Mouse (Mus musculus) embryonic facial prominence, embryonic 15.5 days (tissue): Measurements from ENCODE around the gene Lrrc51. TPM values are rescaled to one million over a fixed set of nuclear protein-coding genes. Genes with fewer than 3 reads are reported as not detected.

Experiments used
- ATAC-seq: fragments of 200-750 bp; cut with Nextera tagmentation; 2 replicates; pipeline ENCODE4 v1.8.0; 2017; ENCODE audit warnings: low read depth, moderate TSS enrichment; ENCODE audit not compliant: insufficient number of reproducible peaks, low FRiP score, low TSS enrichment
- H3K27ac ChIP-seq: fragments of 300-500 bp; sonication (generic); replicated peaks from 2 replicates; pipeline ENCODE4 v1.5.1; 2015; ENCODE audit warnings: mild to moderate bottlenecking, inconsistent platforms
- H3K27me3 ChIP-seq: fragments of 300-500 bp; sonication (generic); 2 replicates; pipeline ENCODE4 v1.6.1; 2015; ENCODE audit warnings: inconsistent platforms
- H3K36me3 ChIP-seq: fragments of 300-500 bp; sonication (generic); 2 replicates; pipeline ENCODE4 v1.6.1; 2015; ENCODE audit warnings: mild to moderate bottlenecking, inconsistent platforms
- H3K4me1 ChIP-seq: fragments of 300-500 bp; sonication (generic); 2 replicates; pipeline ENCODE4 v1.6.1; 2015; ENCODE audit warnings: inconsistent platforms
- H3K4me2 ChIP-seq: fragments of 300-500 bp; sonication (generic); replicated peaks from 2 replicates; pipeline ENCODE4 v1.6.1; 2015; ENCODE audit warnings: mild to moderate bottlenecking, inconsistent platforms
- H3K4me3 ChIP-seq: fragments of 300-500 bp; sonication (generic); replicated peaks from 2 replicates; pipeline ENCODE4 v1.5.1; 2015; ENCODE audit warnings: mild to moderate bottlenecking, inconsistent platforms
- H3K9ac ChIP-seq: fragments of 300-500 bp; sonication (generic); 2 replicates; pipeline ENCODE4 v1.6.1; 2015; ENCODE audit warnings: inconsistent platforms
- H3K9me3 ChIP-seq: fragments of 300-500 bp; sonication (generic); replicated peaks from 2 replicates; pipeline ENCODE4 v1.6.1; 2016; ENCODE audit warnings: inconsistent platforms
- WGBS: fragments of 180-500 bp; shearing (Covaris S2); methylation state at CpG from one replicate; pipeline ENCODE4 v1.1.7; 2015; 5-methylcytosine and 5-hydroxymethylcytosine counted together
- polyA plus RNA-seq: library from polyadenylated mRNA; unstranded; fragments of >200 nt; fragmentation: Nextera tagmentation; extraction: Ambion mirVana; gene quantifications from 2 replicates; pipeline ENCODE4 v1.2.1, GENCODE M21; 2015

Gene Lrrc51
- polyA plus RNA-seq, 1 experiment from 2014 or later = 29.2 TPM

DNA sequence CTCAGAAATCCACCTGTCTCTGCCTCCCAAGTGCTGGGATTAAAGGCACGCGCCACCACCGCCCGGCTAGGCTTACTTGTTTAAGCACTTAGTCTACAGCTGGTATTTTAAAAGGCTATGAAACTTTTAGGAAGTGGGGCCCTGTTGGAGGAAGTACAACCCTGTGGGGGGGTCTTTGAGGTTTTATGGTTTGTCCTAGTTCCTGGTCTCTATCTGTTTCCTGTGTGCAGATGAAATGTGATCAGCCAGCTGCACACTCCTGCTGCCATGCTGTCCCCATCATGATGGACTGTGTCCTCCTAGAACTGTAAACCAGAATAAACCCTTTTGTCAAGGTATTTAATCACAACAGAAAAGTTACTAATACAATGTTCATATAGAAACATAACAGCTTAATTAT lies 49.5 kb downstream of the Lrrc51 start:
- H3K27me3 ChIP-seq = no peaks in the 10 kb centered on the region
- WGBS = 89% methylated on average over 4 of the region's 4 CpGs
- H3K27ac ChIP-seq = no peak overlapping the region
- no peak overlapping the region for H3K4me3 ChIP-seq
- no peaks in the 10 kb centered on the region for H3K36me3 ChIP-seq
- no peak overlapping the region for H3K9ac ChIP-seq
- no peaks in the 10 kb centered on the region for H3K4me1 ChIP-seq
- H3K9me3 ChIP-seq = no peaks in the 10 kb centered on the region
- ATAC-seq = no peak
- no peak overlapping the region for H3K4me2 ChIP-seq

DNA sequence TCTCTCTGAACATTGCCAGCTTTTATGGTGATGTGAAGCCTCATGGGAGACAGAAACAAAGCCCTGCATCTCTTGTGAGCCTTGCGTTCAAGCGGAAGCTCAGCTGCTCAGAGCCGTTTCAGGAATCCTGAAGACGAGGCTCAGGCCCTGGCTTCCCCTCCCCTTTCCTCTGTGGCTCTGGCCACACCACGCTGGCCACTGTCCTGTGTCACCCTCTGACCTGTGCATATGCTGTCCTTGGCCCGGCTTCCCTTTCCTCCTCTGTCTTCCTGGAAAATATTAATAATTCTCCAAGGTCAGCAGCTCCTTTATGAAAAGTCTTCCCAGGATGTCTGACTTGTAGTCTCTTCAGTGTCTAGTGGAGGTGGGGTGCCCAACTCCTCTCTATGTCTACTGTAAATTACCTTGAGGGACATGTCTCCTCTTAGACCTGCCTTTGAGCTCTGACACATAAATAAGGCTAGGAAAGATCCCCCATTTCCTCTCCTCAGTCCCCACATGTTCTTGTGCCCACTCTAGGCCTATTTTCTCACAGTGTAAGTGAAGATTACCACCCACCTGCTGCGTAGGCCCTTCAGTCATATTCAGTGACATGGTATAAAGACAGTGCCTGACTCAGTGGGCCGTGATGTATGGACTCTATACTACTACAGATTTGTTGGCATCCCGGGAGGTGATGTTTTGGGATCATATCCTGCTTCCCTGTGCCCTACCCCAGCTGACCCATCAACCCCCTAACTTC lies 51.1 kb downstream of the Lrrc51 start:
- Histone ChIP-seq H3K4me1 (no peaks in the 10 kb centered on the region), H3K4me2 (no peak overlapping the region), H3K4me3 (no peak overlapping the region), H3K36me3 (no peaks in the 10 kb centered on the region), H3K27me3 (no peaks in the 10 kb centered on the region), H3K27ac (no peak overlapping the region), H3K9ac (no peak overlapping the region), H3K9me3 (no peaks in the 10 kb centered on the region)
- ATAC-seq = no peak
- WGBS = 71% methylated on average over 9 of the region's 9 CpGs

GRCm38 (mm10) chr7:101880855-101881254 lies 52.8 kb downstream of the Lrrc51 start:
- H3K4me2 ChIP-seq = no peak overlapping the region
- 79% methylated on average over 4 of the region's 4 CpGs for WGBS
- H3K4me3 ChIP-seq = no peak overlapping the region
- no peaks in the 10 kb centered on the region for H3K4me1 ChIP-seq
- no peaks in the 10 kb centered on the region for H3K9me3 ChIP-seq
- H3K9ac ChIP-seq = no peak overlapping the region
- no peak overlapping the region for H3K27ac ChIP-seq
- no peaks in the 10 kb centered on the region for H3K27me3 ChIP-seq
- no peaks in the 10 kb centered on the region for H3K36me3 ChIP-seq
- no peak for ATAC-seq

DNA sequence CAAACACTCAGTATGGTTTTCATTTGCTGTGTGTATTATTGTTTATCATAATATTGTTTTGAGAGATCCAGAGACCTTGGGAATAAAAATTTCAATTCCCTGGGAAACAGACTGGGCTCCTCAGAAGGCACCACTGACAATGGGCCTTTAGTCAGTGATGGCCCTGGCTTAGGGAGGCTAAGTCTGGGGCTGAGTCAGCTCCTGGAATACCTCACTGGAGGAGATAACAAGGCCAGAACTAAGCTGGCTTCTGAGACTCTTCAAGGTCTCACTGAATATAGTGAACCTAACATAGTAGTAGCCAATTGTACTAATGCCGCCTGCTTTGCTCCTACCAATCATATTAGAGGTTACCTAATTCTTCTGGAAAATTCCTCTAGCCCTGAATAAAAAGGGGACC lies 57.7 kb downstream of the Lrrc51 start:
- Histone ChIP-seq H3K4me1 (no peaks in the 10 kb centered on the region), H3K36me3 (no peaks in the 10 kb centered on the region), H3K4me2 (no peak overlapping the region), H3K27ac (no peak overlapping the region), H3K9ac (no peak overlapping the region), H3K9me3 (no peaks in the 10 kb centered on the region), H3K4me3 (no peak overlapping the region), H3K27me3 (no peaks in the 10 kb centered on the region)
- no peak for ATAC-seq
- WGBS = 93% methylated on average over 1 of the region's 1 CpGs

DNA sequence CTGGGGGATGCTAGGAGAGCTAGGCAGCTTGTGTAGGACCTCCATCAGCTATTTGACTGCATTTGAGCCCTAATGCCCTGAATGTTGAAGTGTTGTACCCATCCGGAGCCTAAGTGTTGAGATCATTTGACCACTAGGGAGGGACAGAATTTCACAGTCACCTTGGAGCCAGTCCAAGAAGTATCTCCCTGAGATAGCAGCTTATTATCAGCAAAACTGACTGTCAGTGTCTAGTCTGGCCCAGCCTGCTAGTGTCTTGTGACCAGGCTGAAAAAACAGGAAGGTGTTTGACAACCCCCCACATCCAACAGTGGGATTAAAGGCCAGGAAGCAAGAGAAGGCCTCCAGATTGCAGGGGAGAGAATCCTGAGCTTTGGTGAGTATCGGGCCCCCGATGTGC lies 62.4 kb downstream of the Lrrc51 start:
- WGBS = 85% methylated on average over 3 of the region's 3 CpGs
- ATAC-seq = no peak
- H3K27ac ChIP-seq = no peak overlapping the region

DNA sequence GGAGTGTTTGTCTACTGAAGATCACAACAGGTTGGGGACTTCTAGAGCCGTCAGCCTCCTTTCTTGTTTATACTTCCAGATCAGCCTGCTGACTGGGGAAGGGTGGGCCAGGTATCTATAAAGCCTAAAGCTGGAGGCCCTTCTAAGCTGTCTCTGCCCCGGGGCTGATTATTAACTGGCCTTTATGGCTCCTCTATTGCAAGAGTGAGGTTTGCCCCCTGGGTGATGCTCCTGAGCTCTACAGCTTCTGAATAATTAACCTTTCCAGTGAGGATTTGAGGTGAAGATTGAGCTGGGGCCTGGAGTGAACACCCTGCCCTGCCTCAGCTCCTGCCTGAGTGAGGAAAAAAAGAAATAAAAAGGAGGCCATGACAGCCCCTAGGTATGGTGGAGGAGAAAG lies 63.1 kb downstream of the Lrrc51 start, which contains the start of gene Folr1:
TSS of gene Folr1 (minus strand) at position 160 of the 400 bp plus-strand sequence.
- H3K4me3 ChIP-seq = no peak within 1 kb of the TSS
- 81% methylated on average over 2 of the region's 2 CpGs for WGBS

More for the DNA sequence above, 62.4 kb downstream of the Lrrc51 start:
- H3K36me3 ChIP-seq = no peaks in the 10 kb centered on the region
- no peak overlapping the region for H3K9ac ChIP-seq
- no peaks in the 10 kb centered on the region for H3K9me3 ChIP-seq
- H3K27me3 ChIP-seq = no peaks in the 10 kb centered on the region
- no peak overlapping the region for H3K4me2 ChIP-seq
- no peaks in the 10 kb centered on the region for H3K4me1 ChIP-seq
- H3K4me3 ChIP-seq = no peak overlapping the region

DNA sequence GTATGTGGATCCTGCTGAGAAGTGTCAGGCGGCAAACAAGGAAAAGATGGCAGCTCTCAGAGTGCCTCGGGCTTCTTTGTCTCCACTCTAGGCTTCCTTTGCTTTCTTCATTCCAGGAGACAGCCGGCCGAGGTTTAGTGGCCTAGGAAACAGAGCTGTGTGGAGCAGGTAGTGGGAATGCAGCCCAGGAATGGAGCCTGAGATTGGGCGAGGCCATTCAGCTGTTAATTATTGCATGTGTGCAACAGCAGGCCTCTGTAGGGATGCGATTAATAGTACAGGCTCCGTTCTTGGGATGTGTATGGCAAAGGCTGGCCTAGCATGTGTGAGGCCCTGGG lies 64.6 kb downstream of the Lrrc51 start:
- Histone ChIP-seq H3K4me1 (no peaks in the 10 kb centered on the region), H3K4me3 (no peak overlapping the region), H3K9me3 (no peaks in the 10 kb centered on the region), H3K27me3 (no peaks in the 10 kb centered on the region), H3K9ac (no peak overlapping the region), H3K4me2 (no peak overlapping the region), H3K27ac (no peak overlapping the region), H3K36me3 (no peaks in the 10 kb centered on the region)
- ATAC-seq = no peak
- WGBS = 54% methylated on average over 7 of the region's 7 CpGs

More for the DNA sequence above, 63.1 kb downstream of the Lrrc51 start, which contains the start of gene Folr1:
- Histone ChIP-seq H3K4me1 (no peaks in the 10 kb centered on the region), H3K27ac (no peak within 1 kb of the TSS), H3K36me3 (no peaks in the 10 kb centered on the region), H3K27me3 (no peaks in the 10 kb centered on the region), H3K4me2 (no peak within 1 kb of the TSS), H3K9ac (no peak within 1 kb of the TSS), H3K9me3 (no peaks in the 10 kb centered on the region)
- ATAC-seq = no peak

- WGBS = 64% methylated on average over 13 of the region's 13 CpGs
- no peak overlapping the region for H3K9ac ChIP-seq
- no peaks in the 10 kb centered on the region for H3K4me1 ChIP-seq
- no peaks in the 10 kb centered on the region for H3K9me3 ChIP-seq
- H3K36me3 ChIP-seq = no peaks in the 10 kb centered on the region
- no peaks in the 10 kb centered on the region for H3K27me3 ChIP-seq
- no peak overlapping the region for H3K27ac ChIP-seq
- ATAC-seq = no peak
- no peak overlapping the region for H3K4me2 ChIP-seq
- H3K4me3 ChIP-seq = no peak overlapping the region
Measured at GRCm38 (mm10) chr7:101868241-101869162, 65.2 kb downstream of the Lrrc51 start.

DNA sequence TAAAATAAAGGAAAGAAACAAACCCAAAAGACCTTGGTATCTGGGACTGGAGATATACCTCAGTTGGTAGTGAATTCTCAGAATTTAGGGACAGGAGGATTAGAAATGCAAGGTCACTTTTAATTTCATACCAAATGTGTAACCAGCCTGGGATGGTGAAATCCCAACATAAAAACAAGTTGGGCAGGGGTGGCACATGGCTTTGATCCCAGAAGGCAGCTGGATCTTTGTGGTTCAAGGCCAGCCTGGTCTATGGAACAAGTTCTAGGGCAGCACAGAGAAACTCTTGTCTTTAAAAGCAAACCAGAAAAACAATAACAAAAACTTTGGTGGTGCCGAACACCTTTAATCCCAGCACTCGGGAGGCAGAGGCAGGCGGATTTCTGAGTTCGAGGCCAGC lies 66.2 kb downstream of the Lrrc51 start:
- Histone ChIP-seq H3K27ac (no peak overlapping the region), H3K9me3 (no peaks in the 10 kb centered on the region), H3K36me3 (no peaks in the 10 kb centered on the region), H3K4me1 (no peaks in the 10 kb centered on the region), H3K4me2 (no peak overlapping the region), H3K4me3 (no peak overlapping the region), H3K9ac (no peak overlapping the region), H3K27me3 (no peaks in the 10 kb centered on the region)
- no peak for ATAC-seq
- 95% methylated on average over 4 of the region's 4 CpGs for WGBS

DNA sequence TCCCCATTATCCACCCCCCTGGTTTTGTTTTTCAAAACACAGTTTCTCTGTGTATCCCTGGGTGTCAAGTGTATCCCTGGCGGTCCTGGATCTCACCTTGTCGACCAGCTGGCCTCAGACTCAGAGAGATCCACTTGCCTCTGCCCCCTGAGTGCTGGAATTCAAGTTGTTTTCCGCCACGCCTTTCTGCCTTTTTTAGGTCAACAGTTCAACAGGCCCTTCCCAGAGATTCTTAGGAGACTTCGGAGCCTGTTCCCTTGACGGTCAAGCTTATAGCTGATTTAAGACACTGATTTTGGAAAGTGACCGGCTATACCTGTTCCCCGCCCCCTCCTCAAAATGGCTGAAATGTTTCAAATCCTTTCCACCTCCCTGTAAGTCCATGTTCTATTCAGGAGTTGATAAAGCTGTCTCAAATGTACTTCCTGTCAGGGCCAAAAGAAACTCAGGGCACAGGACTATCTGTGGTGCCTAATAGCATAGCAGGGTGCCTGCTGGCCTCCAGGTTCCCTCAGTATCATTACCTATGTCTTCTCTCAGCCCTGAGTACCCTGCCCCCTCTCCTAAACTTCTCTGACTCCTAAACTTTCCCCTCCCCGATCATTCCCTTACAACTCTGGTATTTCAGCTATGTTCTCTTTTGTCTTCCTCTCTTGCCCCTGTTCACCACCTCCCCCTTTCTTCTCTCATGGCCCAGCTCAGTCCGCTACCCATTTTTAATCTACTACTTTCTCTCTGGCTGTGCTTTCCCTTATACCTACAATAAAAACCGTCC lies 67.0 kb downstream of the Lrrc51 start:
- H3K4me2 ChIP-seq = no peak overlapping the region
- H3K27me3 ChIP-seq = no peaks in the 10 kb centered on the region
- no peaks in the 10 kb centered on the region for H3K4me1 ChIP-seq
- no peak overlapping the region for H3K27ac ChIP-seq
- no peak overlapping the region for H3K9ac ChIP-seq
- no peak overlapping the region for H3K4me3 ChIP-seq
- H3K9me3 ChIP-seq = no peaks in the 10 kb centered on the region
- ATAC-seq = no peak
- no peaks in the 10 kb centered on the region for H3K36me3 ChIP-seq
- WGBS = 79% methylated on average over 11 of the region's 11 CpGs

GRCm38 (mm10) chr7:101863415-101863814 lies 70.3 kb downstream of the Lrrc51 start, which contains the start of gene Anapc15:
Gene Anapc15 (plus strand): TSS chr7:101863715.
- H3K27ac ChIP-seq = no peak within 1 kb of the TSS
- no peaks in the 10 kb centered on the region for H3K4me1 ChIP-seq
- no peak within 1 kb of the TSS for H3K9ac ChIP-seq
- H3K4me2 ChIP-seq = no peak within 1 kb of the TSS
- H3K27me3 ChIP-seq = no peaks in the 10 kb centered on the region
- H3K9me3 ChIP-seq = no peaks in the 10 kb centered on the region
- 67% methylated on average over 3 of the region's 3 CpGs for WGBS
- no peaks in the 10 kb centered on the region for H3K36me3 ChIP-seq
- ATAC-seq = no peak
- no peak within 1 kb of the TSS for H3K4me3 ChIP-seq
